Mouse (Mus musculus): ENCODE measurements around the gene Mllt10. TPM values are rescaled to one million over a fixed set of nuclear protein-coding genes. Genes with fewer than 3 reads are reported as not detected.

The Mllt10 gene
- total and polyA plus RNA-seq, 3 experiments = 33.3 to 64.1 TPM; not detected in 1

- Histone ChIP-seq H3K79me2 (ENCODE audit: control insufficient read depth, insufficient read depth, low read length, poor library complexity) (no peaks in the 10 kb centered on the region; the same call in 1 of the 2 replicates), H3K27ac (ENCODE audit: control insufficient read depth, low read depth, low read length) (peak overlapping the region; percentile 59), H3K36me3 (ENCODE audit: control insufficient read depth in 1 of 2, insufficient read depth in 2 of 2, low read length in 2 of 2) (peaks cover 12 to 29% of the 10 kb centered on the region in 2 experiments), H3K4me1 (ENCODE audit: control insufficient read depth in 1 of 2, insufficient read depth in 2 of 2, low read length in 2 of 2) (peaks cover 8 to 13% of the 10 kb centered on the region in 2 experiments), H3K4me3 (ENCODE audit: control insufficient read depth in 1 of 2, insufficient read depth in 1 of 2, low read depth in 2 of 2, low read length in 2 of 2) (no peak overlapping the region), H3K9ac (ENCODE audit: control insufficient read depth, low read depth, low read length, poor library complexity, severe bottlenecking) (no peak overlapping the region), H3K9me3 (replicated peaks; ENCODE audit: insufficient read depth, low read length) (no peaks in the 10 kb centered on the region), H3K27me3 (ENCODE audit: control insufficient read depth in 1 of 2, insufficient read depth in 2 of 2, low read length in 2 of 2) (no peaks in the 10 kb centered on the region)
- peak; percentile 78 for DNase-seq (ENCODE audit: low read depth, low spot score)
- TF ChIP-seq EP300 (IDR thresholded peaks at IDR 0.05; ENCODE audit: low read depth in 1 of 2, low read length in 2 of 2) (peak; percentile 11 to 74; a peak in 2 of 4 replicates), TAL1 (IDR thresholded peaks at IDR 0.05; ENCODE audit: low read length) (no peak), E2F4 (IDR thresholded peaks at IDR 0.05; ENCODE audit: borderline replicate concordance, low read depth, low read length) (no peak), CHD1 (IDR thresholded peaks at IDR 0.05; ENCODE audit: low read depth, low read length) (no peak), MAZ (IDR thresholded peaks at IDR 0.05; ENCODE audit: low read depth, low read length) (no peak), UBTF (IDR thresholded peaks at IDR 0.05; ENCODE audit: borderline replicate concordance, insufficient read depth, low read depth, low read length) (no peak), MAFK (IDR thresholded peaks at IDR 0.05; ENCODE audit: borderline replicate concordance, low read depth, low read length) (no peak), POLR2AphosphoS5 (IDR thresholded peaks at IDR 0.05; ENCODE audit: borderline replicate concordance, low read depth, low read length) (no peak), POLR2A (IDR thresholded peaks at IDR 0.05; ENCODE audit: control insufficient read depth in 1 of 2, insufficient read depth in 1 of 2, low read depth in 1 of 2, low read length in 2 of 2, poor library complexity in 1 of 2) (no peak), CTCF (IDR thresholded peaks at IDR 0.05 in 2 of 3, conservative IDR thresholded peaks at IDR 0.05 in 1 of 3; ENCODE audit: control insufficient read depth in 1 of 3, insufficient read depth in 1 of 3, low read depth in 2 of 3, low read length in 3 of 3, poor library complexity in 1 of 3, severe bottlenecking in 1 of 3) (no peak), POLR2AphosphoS2 (IDR thresholded peaks at IDR 0.05; ENCODE audit: low read length) (no peak; the same call in 1 of the 2 replicates), BHLHE40 (IDR thresholded peaks at IDR 0.05; ENCODE audit: borderline replicate concordance, low read depth, low read length) (no peak), CHD2 (IDR thresholded peaks at IDR 0.05; ENCODE audit: low read length) (no peak), RCOR1 (IDR thresholded peaks at IDR 0.05; ENCODE audit: low read depth, low read length) (no peak), MYC (IDR thresholded peaks at IDR 0.05; ENCODE audit: low read depth, low read length) (0 out of 2 replicates have a peak, but pooled peaks have one; percentile 25), NRF1 (IDR thresholded peaks at IDR 0.05; ENCODE audit: insufficient read depth, low read depth, low read length, poor library complexity, severe bottlenecking) (no peak), ELF1 (IDR thresholded peaks at IDR 0.05; ENCODE audit: low read depth, low read length) (no peak), SMC3 (IDR thresholded peaks at IDR 0.05; ENCODE audit: low read depth, low read length) (no peak), GATA1 (IDR thresholded peaks at IDR 0.05; ENCODE audit: low read depth, low read length) (peak; percentile 76), ZNF384 (IDR thresholded peaks at IDR 0.05; ENCODE audit: low read depth, low read length) (no peak), ZC3H11A (IDR thresholded peaks at IDR 0.05; ENCODE audit: low read depth, low read length) (no peak), ETS1 (IDR thresholded peaks at IDR 0.05; ENCODE audit: low read depth, low read length) (no peak), USF2 (IDR thresholded peaks at IDR 0.05; ENCODE audit: borderline replicate concordance in 1 of 2, insufficient read depth in 1 of 2, low read depth in 1 of 2, low read length in 2 of 2) (no peak), TBP (IDR thresholded peaks at IDR 0.05; ENCODE audit: low read depth, low read length) (no peak), SIN3A (IDR thresholded peaks at IDR 0.05; ENCODE audit: low read length) (peak; percentile 56), MEF2A (IDR thresholded peaks at IDR 0.05; ENCODE audit: extremely low read depth, insufficient replicate concordance, low read depth, low read length, poor library complexity, severe bottlenecking) (no peak), MAX (IDR thresholded peaks at IDR 0.05; ENCODE audit: low read length) (peak; percentile 30; the same call in 1 of the 2 replicates), HCFC1 (IDR thresholded peaks at IDR 0.05; ENCODE audit: low read depth, low read length) (no peak), MXI1 (IDR thresholded peaks at IDR 0.05; ENCODE audit: low read depth, low read length) (no peak)
These were observed 114.3 kb downstream of the Mllt10 start for GRCm38 (mm10) chr2:18169174-18169948.

All from MEL (cell line).